Mouse (Mus musculus) heart, embryonic 13.5 days (tissue): ENCODE results near the gene Dpp6. TPM values are rescaled to one million over a fixed set of nuclear protein-coding genes. Genes with fewer than 3 reads are reported as not detected.

Experiments used
- ATAC-seq: fragments of 200-750 bp; cut with Nextera tagmentation; 2 replicates; pipeline ENCODE4 v1.8.0; 2017; ENCODE audit warnings: moderate TSS enrichment; ENCODE audit not compliant: insufficient number of reproducible peaks, low FRiP score, low TSS enrichment; ENCODE audit errors: extremely low read depth
- H3K27ac ChIP-seq: fragments of 300-500 bp; sonication (generic); replicated peaks from 2 replicates; pipeline ENCODE4 v1.5.1; 2015; ENCODE audit warnings: moderate library complexity, mild to moderate bottlenecking, inconsistent platforms
- H3K27me3 ChIP-seq: fragments of 300-500 bp; sonication (generic); replicated peaks from 2 replicates; pipeline ENCODE4 v1.6.1; 2015; ENCODE audit warnings: mild to moderate bottlenecking, inconsistent platforms
- H3K36me3 ChIP-seq: fragments of 300-500 bp; sonication (generic); 2 replicates; pipeline ENCODE4 v1.6.1; 2015; ENCODE audit warnings: mild to moderate bottlenecking, inconsistent platforms
- H3K4me1 ChIP-seq: fragments of 300-500 bp; sonication (generic); 2 replicates; pipeline ENCODE4 v1.6.1; 2015; ENCODE audit warnings: inconsistent platforms
- H3K4me2 ChIP-seq: fragments of 300-500 bp; sonication (generic); 2 replicates; pipeline ENCODE4 v1.6.1; 2015; ENCODE audit warnings: inconsistent platforms, mild to moderate bottlenecking, moderate library complexity
- H3K4me3 ChIP-seq: fragments of 300-500 bp; sonication (generic); 2 replicates; pipeline ENCODE4 v1.5.1; 2015; ENCODE audit warnings: moderate library complexity, mild to moderate bottlenecking, inconsistent platforms
- H3K9ac ChIP-seq: fragments of 300-500 bp; sonication (generic); 2 replicates; pipeline ENCODE4 v1.6.1; 2015; ENCODE audit warnings: inconsistent platforms, mild to moderate bottlenecking, moderate library complexity
- H3K9me3 ChIP-seq: fragments of 300-500 bp; sonication (generic); 2 replicates; pipeline ENCODE4 v1.6.1; 2016; ENCODE audit warnings: inconsistent platforms
- WGBS: fragments of 180-500 bp; shearing (Covaris S2); methylation state at CpG from one replicate; pipeline ENCODE4 v1.1.7; 2015; ENCODE audit warnings: mixed read lengths; 5-methylcytosine and 5-hydroxymethylcytosine counted together
- polyA plus RNA-seq: library from polyadenylated mRNA; unstranded; fragments of >200 nt; fragmentation: Nextera tagmentation; extraction: Ambion mirVana; gene quantifications from 2 replicates; pipeline ENCODE4 v1.2.1, GENCODE M21; 2015

Dpp6 gene
- polyA plus RNA-seq, 1 experiment from 2014 or later: 0.52 TPM

DNA sequence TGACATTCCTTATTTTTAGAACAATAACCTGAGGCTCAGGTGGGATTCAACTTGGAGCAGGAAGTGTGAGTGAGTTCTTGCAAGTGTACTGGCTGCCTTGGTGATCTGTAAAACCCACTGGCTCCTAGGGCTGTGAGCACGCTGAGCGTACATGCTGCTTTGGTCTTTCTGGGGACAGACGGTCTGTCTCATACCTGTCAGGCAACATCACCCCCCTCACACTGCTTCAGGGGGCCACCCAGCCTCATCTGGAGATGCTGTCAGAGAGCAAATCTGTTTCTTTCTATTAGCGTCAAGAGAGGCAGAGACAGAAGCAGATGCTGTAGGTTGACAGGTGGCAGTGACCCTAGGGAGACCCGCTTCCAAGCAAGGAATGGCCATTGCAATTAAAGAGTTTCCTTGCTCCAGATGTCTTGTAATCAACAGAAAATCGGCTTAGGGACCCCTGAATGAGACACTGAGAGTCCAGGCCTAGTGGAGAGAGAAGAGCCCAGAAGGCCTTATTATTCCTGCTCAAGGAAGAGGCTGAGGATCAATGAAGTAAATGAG, 330.5 kb downstream of the Dpp6 start:
- Histone ChIP-seq H3K9ac (no peak overlapping the region), H3K27ac (no peak overlapping the region), H3K9me3 (no peaks in the 10 kb centered on the region), H3K4me1 (no peaks in the 10 kb centered on the region), H3K4me3 (no peak overlapping the region), H3K27me3 (no peaks in the 10 kb centered on the region), H3K4me2 (no peak overlapping the region), H3K36me3 (no peaks in the 10 kb centered on the region)
- 62% methylated on average over 6 of the region's 6 CpGs for WGBS
- ATAC-seq: no peak

DNA sequence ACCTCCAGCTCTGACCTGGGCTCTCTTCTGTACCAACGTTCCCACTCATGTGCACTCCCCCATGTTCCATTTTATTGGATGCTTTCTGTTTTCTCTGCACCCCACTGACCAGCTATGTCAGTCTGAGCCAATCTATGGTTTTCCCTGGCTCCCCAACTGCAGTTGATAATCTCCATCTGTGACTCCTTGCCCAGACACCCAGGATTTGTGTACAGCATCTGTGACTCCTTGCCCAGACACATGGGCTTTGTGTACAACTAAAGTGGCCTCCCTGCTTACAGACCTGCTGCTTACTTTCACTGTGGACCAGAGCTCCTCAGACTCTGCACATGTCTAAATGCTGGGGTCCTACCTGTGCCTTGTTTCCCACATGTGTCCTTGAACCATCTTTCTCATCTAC, 334.0 kb downstream of the Dpp6 start:
- Histone ChIP-seq H3K4me3 (no peak overlapping the region), H3K27me3 (no peaks in the 10 kb centered on the region), H3K9me3 (no peaks in the 10 kb centered on the region), H3K4me2 (no peak overlapping the region), H3K4me1 (no peaks in the 10 kb centered on the region), H3K27ac (no peak overlapping the region), H3K36me3 (no peaks in the 10 kb centered on the region), H3K9ac (no peak overlapping the region)
- no peak for ATAC-seq
- 69% methylated on average over 1 of the region's 1 CpGs for WGBS

DNA sequence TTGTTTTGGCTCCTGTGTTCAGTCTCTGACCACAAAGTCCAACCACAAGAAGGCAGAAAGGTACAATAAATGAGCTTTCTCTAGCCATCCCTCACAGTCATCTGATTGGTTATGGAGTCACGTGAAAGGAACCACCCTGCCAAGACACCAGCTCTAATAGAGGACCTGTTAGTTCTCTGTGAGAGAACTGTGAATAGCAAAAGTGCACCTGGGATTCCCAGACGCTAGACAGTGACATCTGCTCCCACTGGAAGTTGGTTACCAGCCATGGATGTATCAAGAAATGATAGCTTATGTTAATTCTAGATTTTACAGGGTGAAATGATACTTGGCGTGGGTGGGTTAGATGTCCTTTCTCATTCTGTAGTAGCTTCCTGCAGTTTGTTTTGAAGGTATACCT, 338.7 kb downstream of the Dpp6 start:
- H3K9me3 ChIP-seq: no peaks in the 10 kb centered on the region
- no peaks in the 10 kb centered on the region for H3K36me3 ChIP-seq
- H3K9ac ChIP-seq: no peak overlapping the region
- 65% methylated on average over 3 of the region's 3 CpGs for WGBS
- ATAC-seq: no peak
- H3K4me2 ChIP-seq: no peak overlapping the region
- H3K4me1 ChIP-seq: no peaks in the 10 kb centered on the region
- no peak overlapping the region for H3K27ac ChIP-seq
- no peak overlapping the region for H3K4me3 ChIP-seq
- no peaks in the 10 kb centered on the region for H3K27me3 ChIP-seq

DNA sequence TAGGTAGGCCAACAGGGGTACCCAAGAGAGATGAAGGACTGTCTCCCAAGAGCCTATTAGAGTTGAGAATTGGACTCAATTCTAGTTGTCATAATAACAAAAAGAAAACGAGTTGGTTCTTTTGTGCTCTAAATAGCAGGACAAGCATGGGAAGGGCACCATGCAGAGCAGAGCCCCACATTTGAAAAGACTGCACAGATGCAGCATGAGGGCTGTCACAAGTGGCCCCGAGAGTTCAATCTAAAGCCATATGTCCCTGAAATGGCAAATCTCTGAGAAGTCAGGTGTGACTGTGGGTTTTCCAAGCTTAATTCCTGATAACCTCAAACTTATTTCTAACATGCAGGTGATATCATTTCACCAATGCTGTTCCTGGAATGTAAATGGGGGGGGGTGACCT, 339.4 kb downstream of the Dpp6 start:
- ATAC-seq: no peak
- Histone ChIP-seq H3K27ac (no peak overlapping the region), H3K4me3 (no peak overlapping the region), H3K4me2 (no peak overlapping the region), H3K27me3 (no peaks in the 10 kb centered on the region), H3K36me3 (no peaks in the 10 kb centered on the region), H3K9me3 (no peaks in the 10 kb centered on the region), H3K4me1 (no peaks in the 10 kb centered on the region), H3K9ac (no peak overlapping the region)
- 61% methylated on average over 2 of the region's 2 CpGs for WGBS

DNA sequence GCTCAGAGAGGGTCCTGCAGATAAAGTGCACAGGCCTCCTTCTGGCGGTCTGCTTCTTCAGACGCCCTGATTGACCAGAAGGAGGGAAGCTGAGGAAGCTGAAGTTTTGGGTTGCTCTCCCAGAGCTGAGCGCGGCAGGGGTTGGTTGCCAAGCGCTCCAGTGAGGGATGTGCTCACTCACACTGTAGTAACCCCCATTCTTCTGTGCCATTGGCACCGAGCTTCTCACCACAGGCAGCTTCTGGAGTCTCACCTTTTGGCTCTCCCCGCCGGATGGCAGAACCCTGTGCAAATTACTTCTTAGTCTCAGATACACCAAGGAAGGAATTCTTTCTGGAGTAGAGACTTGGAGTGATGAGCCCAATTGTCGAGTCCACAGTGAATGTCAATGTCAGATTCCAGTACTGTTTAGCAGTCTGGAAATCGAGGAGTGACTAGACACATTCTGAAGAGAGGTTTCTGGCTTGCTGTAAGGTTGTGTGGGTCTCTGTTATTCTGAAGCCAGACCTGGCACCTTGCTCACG, 344.2 kb downstream of the Dpp6 start:
- 46% methylated on average over 11 of the region's 11 CpGs for WGBS
- H3K27me3 ChIP-seq: no peaks in the 10 kb centered on the region
- H3K4me3 ChIP-seq: no peak overlapping the region
- no peak overlapping the region for H3K9ac ChIP-seq
- no peaks in the 10 kb centered on the region for H3K9me3 ChIP-seq
- no peaks in the 10 kb centered on the region for H3K36me3 ChIP-seq
- H3K4me2 ChIP-seq: no peak overlapping the region
- H3K4me1 ChIP-seq: no peaks in the 10 kb centered on the region
- no peak overlapping the region for H3K27ac ChIP-seq
- no peak for ATAC-seq

DNA sequence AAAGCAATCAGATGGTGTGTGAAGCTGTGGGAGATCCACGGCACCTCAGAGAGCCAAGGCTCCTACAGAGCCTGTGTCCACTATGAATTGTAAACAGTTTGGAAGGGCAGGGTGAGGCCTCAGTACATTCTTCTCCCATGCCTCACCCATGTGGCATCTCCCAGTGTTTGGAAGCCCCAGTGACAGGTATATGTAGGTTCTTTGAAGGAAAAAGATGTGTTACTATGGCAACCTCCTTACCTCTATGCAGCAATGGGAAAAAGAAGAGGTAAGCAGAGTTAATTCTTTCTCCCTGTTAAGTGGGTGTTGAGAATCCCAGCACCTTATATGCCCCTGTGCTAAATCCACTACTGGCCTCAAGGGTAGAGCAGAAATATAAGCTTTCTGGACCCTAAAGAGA, 351.5 kb downstream of the Dpp6 start:
- no peak overlapping the region for H3K9ac ChIP-seq
- H3K9me3 ChIP-seq: no peaks in the 10 kb centered on the region; the same call in 1 of the 2 replicates
- no peak overlapping the region for H3K4me2 ChIP-seq
- H3K27me3 ChIP-seq: no peaks in the 10 kb centered on the region
- no peak overlapping the region for H3K4me3 ChIP-seq
- H3K36me3 ChIP-seq: no peaks in the 10 kb centered on the region
- ATAC-seq: no peak
- H3K4me1 ChIP-seq: no peaks in the 10 kb centered on the region
- 88% methylated on average over 1 of the region's 1 CpGs for WGBS
- H3K27ac ChIP-seq: no peak overlapping the region

DNA sequence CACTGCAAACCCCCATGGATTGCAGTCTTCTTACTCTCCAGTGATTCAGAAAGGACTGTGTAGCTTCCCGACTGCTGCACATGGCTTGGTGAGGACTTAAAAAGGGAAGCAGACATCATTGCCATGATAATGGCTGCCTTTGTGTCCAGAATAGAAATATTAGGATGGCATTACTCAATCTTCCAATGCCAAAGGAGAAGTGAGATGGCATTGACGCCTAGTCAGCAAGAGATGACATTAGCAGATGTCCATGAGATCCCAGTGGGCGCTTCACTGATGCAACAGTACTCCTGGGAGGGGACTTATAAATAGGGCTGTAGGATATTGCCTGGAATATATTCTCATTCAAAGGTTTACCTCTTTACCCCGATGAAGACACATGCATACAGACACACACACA, 368.0 kb downstream of the Dpp6 start:
- H3K4me1 ChIP-seq: no peaks in the 10 kb centered on the region
- H3K9ac ChIP-seq: no peak overlapping the region
- H3K27me3 ChIP-seq: no peaks in the 10 kb centered on the region
- WGBS: 66% methylated on average over 4 of the region's 4 CpGs
- no peaks in the 10 kb centered on the region for H3K9me3 ChIP-seq
- no peak overlapping the region for H3K4me2 ChIP-seq
- H3K27ac ChIP-seq: no peak overlapping the region
- ATAC-seq: no peak
- H3K36me3 ChIP-seq: no peaks in the 10 kb centered on the region
- H3K4me3 ChIP-seq: no peak overlapping the region

DNA sequence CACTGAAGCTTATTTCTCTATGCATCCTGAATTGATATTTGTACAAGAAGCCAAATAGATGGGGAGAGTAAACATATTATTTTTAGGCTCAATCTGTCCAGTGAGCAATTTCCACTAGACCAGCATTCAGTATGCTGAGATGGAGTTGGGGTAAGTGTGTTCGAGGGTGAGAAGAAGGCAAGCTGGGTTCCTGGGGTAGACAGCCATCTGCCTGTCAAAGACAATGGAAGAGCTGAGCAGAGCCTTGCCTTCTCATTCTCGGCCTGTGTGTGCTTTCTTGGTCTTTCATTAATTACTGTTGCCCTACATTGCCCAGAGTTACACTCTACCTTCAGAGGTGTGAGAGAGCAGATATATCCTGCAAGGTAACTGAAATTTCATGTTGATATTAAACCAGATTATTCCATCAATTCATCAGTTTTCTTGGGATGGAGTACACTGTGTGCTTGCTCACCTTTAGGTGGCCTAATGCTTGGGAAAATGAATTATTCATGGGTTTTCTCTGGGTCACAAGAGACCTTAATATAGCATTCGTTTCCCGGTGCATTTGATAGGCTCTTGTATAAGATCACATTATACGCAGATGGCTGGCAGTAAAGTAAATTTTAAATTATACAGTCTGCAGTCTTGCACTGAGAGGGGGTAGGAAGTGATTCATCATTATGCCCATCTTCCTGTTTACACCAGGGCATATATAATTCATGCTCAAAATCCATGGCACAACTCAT, 374.4 kb downstream of the Dpp6 start:
- Histone ChIP-seq H3K4me2 (no peak overlapping the region), H3K4me3 (no peak overlapping the region), H3K36me3 (no peaks in the 10 kb centered on the region), H3K9ac (no peak overlapping the region), H3K4me1 (no peaks in the 10 kb centered on the region), H3K27me3 (no peaks in the 10 kb centered on the region), H3K9me3 (no peaks in the 10 kb centered on the region; the same call in 1 of the 2 replicates), H3K27ac (no peak overlapping the region)
- ATAC-seq: no peak
- 72% methylated on average over 5 of the region's 5 CpGs for WGBS

DNA sequence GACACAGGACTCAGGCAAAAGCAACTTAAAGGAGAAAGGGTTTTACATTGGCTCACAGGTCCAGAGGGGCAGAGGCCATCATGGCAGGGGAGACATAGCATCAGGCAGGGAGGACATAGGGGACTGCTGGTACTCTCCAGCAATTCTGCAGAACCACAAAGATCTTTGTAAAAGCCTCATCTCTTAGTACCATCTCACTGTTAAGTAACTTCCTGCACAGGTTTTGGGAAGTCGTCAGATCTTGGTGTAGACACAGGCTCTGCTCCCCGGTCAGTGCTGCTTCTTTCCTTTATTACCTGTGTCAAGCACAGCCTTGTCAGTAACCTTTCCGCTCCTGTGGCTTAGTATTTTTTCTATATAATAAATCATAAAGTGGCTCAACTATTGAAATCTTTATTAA, 377.2 kb downstream of the Dpp6 start:
- Histone ChIP-seq H3K9me3 (no peaks in the 10 kb centered on the region; the same call in 1 of the 2 replicates), H3K27me3 (no peaks in the 10 kb centered on the region), H3K4me2 (no peak overlapping the region), H3K4me3 (no peak overlapping the region), H3K36me3 (no peaks in the 10 kb centered on the region), H3K9ac (no peak overlapping the region), H3K27ac (no peak overlapping the region), H3K4me1 (no peaks in the 10 kb centered on the region)
- ATAC-seq: no peak
- 81% methylated on average over 3 of the region's 3 CpGs for WGBS

DNA sequence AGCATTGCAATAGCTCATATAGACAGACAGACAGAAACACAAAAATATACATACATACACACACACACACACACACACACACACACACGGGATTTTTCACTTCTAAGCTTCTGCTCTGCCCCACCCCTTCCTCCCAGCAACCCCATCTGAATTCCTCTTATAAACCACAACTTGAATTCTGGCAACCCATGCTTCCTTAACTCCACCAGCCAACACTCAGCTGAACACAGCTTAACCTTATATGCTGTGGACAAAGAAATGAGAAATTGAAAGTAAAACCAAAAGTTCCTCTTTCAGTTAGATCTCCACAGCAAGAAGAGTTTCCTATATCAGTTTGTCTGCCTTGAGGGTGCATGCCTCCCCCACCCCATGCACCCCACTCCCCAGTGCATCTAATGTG, 378.0 kb downstream of the Dpp6 start:
- H3K9me3 ChIP-seq: no peaks in the 10 kb centered on the region; the same call in 1 of the 2 replicates
- H3K27me3 ChIP-seq: no peaks in the 10 kb centered on the region
- H3K27ac ChIP-seq: no peak overlapping the region
- H3K36me3 ChIP-seq: no peaks in the 10 kb centered on the region
- H3K4me1 ChIP-seq: no peaks in the 10 kb centered on the region
- 24% methylated on average over 1 of the region's 1 CpGs for WGBS
- H3K4me3 ChIP-seq: no peak overlapping the region
- H3K4me2 ChIP-seq: no peak overlapping the region
- no peak overlapping the region for H3K9ac ChIP-seq
- no peak for ATAC-seq

DNA sequence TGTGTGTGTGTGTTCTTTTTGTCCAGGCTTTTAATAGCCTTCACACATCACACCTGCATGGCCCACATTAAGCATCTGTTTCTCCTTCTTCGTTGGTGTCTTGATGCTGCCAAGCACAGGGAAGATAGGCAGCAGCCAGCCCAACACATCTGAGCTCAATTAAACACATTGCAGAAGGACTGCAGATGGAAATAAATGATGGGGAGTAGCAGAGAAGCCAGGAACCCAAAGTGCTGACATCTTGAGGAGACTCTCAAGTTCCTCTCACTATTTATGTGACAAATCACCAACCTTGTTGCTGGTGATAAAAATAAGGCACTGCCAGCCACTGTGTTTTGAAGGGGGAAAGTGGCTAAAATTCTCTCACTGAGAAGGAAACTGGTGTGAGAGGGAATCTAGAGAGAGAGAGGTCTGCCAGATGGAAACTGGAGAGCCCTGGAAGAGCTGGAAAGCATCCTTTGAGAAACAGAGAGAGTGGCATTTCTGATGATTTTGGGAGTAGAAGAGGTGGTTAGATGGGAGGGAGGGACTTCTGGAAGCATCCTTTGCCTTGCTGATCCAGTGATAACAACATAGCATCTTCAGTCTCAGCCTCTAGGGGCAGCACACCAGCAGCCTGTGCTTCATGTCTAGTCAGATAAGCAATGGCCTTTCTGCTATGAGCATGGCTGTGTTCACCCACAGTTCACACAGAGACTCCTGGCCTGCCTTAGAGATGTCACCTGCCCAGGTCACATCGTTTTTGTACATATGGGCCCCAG, 383.8 kb downstream of the Dpp6 start:
- ATAC-seq: no peak
- no peaks in the 10 kb centered on the region for H3K4me1 ChIP-seq
- no peak overlapping the region for H3K27ac ChIP-seq
- H3K27me3 ChIP-seq: no peaks in the 10 kb centered on the region
- H3K4me3 ChIP-seq: no peak overlapping the region
- H3K4me2 ChIP-seq: no peak overlapping the region
- no peaks in the 10 kb centered on the region for H3K9me3 ChIP-seq
- no peak overlapping the region for H3K9ac ChIP-seq
- no peaks in the 10 kb centered on the region for H3K36me3 ChIP-seq
- WGBS: 48% methylated on average over 2 of the region's 2 CpGs
